Mouse (Mus musculus) hindbrain, embryonic 10.5 days (tissue): ENCODE data around the gene H2-DMb1. TPM values are rescaled to one million over a fixed set of nuclear protein-coding genes. Genes with fewer than 3 reads are reported as not detected.

Experiments used
- DNase-seq: peaks from one replicate; pipeline ENCODE4 v3.0.0-alpha.2; 2017; ENCODE audit warnings: low spot score
- H3K27ac ChIP-seq: fragments of 300-500 bp; sonication (generic); 2 replicates; pipeline ENCODE4 v1.5.1; 2016; ENCODE audit warnings: mild to moderate bottlenecking, moderate library complexity
- H3K27me3 ChIP-seq: fragments of 300-500 bp; sonication (generic); 2 replicates; pipeline ENCODE4 v1.6.1; 2016; ENCODE audit warnings: mild to moderate bottlenecking; ENCODE audit not compliant: poor library complexity, insufficient read depth, severe bottlenecking
- H3K36me3 ChIP-seq: fragments of 300-500 bp; sonication (generic); 2 replicates; pipeline ENCODE4 v1.6.1; 2016; ENCODE audit warnings: mild to moderate bottlenecking, moderate library complexity
- H3K4me1 ChIP-seq: fragments of 300-500 bp; sonication (generic); replicated peaks from 2 replicates; pipeline ENCODE4 v1.6.1; 2016; ENCODE audit warnings: mild to moderate bottlenecking
- H3K4me3 ChIP-seq: fragments of 300-500 bp; sonication (generic); 2 replicates; pipeline ENCODE4 v1.5.1; 2016; ENCODE audit warnings: mild to moderate bottlenecking, moderate library complexity
- H3K9me3 ChIP-seq: fragments of 300-500 bp; sonication (generic); 2 replicates; pipeline ENCODE4 v1.6.1; 2016; ENCODE audit warnings: mild to moderate bottlenecking, moderate library complexity
- whole genome bisulfite sequencing: fragments of 180-500 bp; shearing (Covaris S2); methylation state at CpG from one replicate; pipeline ENCODE4 v1.1.7; 2016; 5-methylcytosine and 5-hydroxymethylcytosine counted together
- polyA plus RNA-seq: library from polyadenylated mRNA; unstranded; fragments of >200 nt; fragmentation: Nextera tagmentation; extraction: Ambion mirVana; gene quantifications from 2 replicates; pipeline ENCODE4 v1.2.1, GENCODE M21; 2016

The H2-DMb1 gene
- polyA plus RNA-seq, 1 experiment from 2014 or later: 0.98 TPM

- Histone ChIP-seq H3K36me3 (no peaks in the 10 kb centered on the region), H3K27me3 (peaks cover 84% of the 10 kb centered on the region), H3K4me1 (peaks cover 16% of the 10 kb centered on the region), H3K27ac (peak within 1 kb of the TSS; percentile 66; the same call in 1 of the 2 replicates), H3K4me3 (peak within 1 kb of the TSS; percentile 78), H3K9me3 (no peaks in the 10 kb centered on the region)
- no peak for DNase-seq
- WGBS: 58% methylated on average over 5 of the region's 5 CpGs
Measured at GRCm38 (mm10) chr17:34203444-34203843, 50.6 kb downstream of the H2-DMb1 start, which contains the start of gene Tap2. Gene Tap2, plus strand, starts transcription at chr17:34203527.

DNA sequence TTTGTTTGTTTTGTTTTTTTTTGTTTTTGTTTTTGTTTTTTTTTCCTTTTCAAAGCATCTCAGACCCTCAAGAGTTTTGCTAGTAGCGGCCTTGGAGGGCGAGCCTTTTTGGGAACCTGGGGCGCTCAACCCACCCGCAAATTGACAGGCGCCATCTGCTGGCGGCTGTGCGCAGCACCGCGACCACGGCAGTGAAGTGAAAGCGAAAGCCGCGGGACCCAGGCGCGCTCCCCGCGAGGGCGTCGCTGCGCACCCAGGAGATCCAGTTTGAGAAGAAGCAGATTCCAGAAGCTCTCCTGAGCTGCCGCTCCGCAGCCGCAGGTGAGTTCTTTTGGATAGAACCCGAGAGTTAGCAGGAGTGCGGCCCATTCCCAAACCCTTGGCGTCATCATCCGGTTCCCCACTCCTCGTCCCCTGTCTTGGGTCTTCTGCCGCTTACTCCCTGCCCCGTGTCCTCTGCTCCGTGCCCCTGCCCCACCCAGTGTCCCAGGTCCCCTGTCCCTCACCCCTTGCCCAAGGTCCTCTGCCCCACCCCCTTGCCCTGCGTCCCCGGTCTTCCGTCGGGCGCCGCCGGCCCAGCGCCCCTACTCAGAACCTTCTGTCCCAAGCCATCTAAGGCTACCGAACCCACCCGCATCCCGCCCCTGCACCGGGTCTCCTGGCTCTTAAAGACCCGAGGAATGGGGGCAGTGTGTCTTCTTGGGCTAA lies 51.6 kb downstream of the H2-DMb1 start:
- peak overlapping the region; percentile 66 for H3K27ac ChIP-seq
- WGBS: under 1% methylated on average over 44 of the region's 44 CpGs

DNA sequence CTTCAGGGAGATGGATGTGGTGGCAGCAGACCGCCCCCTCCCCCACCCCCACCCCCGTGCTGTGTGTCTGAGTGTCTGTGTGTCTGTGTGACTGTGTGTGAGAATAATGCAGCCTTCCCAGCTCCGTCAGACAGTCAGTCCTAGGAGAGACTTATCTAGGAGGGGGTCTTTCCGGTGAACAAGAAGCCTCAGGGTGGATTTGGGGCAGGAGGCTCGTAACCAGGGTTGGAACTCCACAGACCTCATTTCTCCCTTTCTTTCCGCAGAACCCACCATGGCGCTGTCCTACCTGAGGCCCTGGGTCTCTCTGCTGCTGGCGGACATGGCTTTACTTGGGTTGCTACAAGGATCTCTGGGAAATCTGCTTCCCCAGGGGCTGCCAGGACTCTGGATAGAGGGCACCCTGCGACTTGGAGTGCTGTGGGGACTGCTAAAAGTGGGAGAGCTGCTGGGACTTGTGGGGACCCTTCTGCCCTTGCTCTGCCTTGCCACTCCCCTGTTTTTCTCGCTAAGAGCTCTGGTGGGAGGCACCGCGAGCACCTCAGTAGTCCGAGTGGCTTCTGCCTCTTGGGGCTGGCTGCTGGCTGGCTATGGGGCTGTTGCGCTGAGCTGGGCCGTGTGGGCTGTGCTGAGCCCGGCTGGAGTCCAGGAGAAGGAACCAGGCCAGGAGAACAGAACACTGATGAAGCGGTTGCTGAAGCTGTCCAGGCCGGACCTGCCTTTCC lies 52.3 kb downstream of the H2-DMb1 start:
- no peak for DNase-seq
- H3K27ac ChIP-seq: no peak overlapping the region
- peaks cover 13% of the 10 kb centered on the region for H3K4me1 ChIP-seq
- 13% methylated on average over 18 of the region's 18 CpGs for WGBS
- peak overlapping the region; percentile 78 for H3K4me3 ChIP-seq
- peaks cover 76% of the 10 kb centered on the region for H3K27me3 ChIP-seq
- no peaks in the 10 kb centered on the region for H3K36me3 ChIP-seq
- peaks cover 3% of the 10 kb centered on the region; the same call in 1 of the 2 replicates for H3K9me3 ChIP-seq

More for the DNA sequence above, 51.6 kb downstream of the H2-DMb1 start:
- DNase-seq: peak; percentile 84
- H3K36me3 ChIP-seq: no peaks in the 10 kb centered on the region
- peaks cover 13% of the 10 kb centered on the region for H3K4me1 ChIP-seq
- peaks cover 82% of the 10 kb centered on the region for H3K27me3 ChIP-seq
- no peaks in the 10 kb centered on the region; the same call in 1 of the 2 replicates for H3K9me3 ChIP-seq
- peak overlapping the region; percentile 78 for H3K4me3 ChIP-seq

DNA sequence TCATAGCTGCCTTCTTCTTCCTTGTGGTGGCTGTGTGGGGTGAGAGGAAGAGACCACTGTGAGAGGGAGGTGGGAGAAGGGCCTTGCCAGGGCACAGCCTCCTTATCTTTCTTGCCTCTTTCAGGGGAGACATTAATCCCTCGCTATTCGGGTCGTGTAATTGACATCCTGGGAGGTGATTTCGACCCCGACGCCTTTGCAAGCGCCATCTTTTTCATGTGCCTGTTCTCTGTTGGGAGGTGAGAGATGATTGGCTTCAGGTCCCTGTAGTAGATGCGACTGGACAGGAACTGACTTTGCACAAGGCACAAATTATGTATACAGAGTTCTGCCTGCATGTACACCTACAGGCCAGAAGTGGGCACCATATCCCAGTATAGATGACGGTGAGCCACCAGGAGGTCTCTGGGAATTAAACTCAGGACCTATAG lies 52.9 kb downstream of the H2-DMb1 start:
- no peak overlapping the region for H3K27ac ChIP-seq
- peaks cover 76% of the 10 kb centered on the region for H3K27me3 ChIP-seq
- H3K9me3 ChIP-seq: peaks cover 3% of the 10 kb centered on the region; the same call in 1 of the 2 replicates
- peaks cover 13% of the 10 kb centered on the region for H3K4me1 ChIP-seq
- H3K36me3 ChIP-seq: no peaks in the 10 kb centered on the region
- no peak for DNase-seq
- WGBS: 19% methylated on average over 9 of the region's 9 CpGs
- peak overlapping the region; percentile 78; the same call in 1 of the 2 replicates for H3K4me3 ChIP-seq

DNA sequence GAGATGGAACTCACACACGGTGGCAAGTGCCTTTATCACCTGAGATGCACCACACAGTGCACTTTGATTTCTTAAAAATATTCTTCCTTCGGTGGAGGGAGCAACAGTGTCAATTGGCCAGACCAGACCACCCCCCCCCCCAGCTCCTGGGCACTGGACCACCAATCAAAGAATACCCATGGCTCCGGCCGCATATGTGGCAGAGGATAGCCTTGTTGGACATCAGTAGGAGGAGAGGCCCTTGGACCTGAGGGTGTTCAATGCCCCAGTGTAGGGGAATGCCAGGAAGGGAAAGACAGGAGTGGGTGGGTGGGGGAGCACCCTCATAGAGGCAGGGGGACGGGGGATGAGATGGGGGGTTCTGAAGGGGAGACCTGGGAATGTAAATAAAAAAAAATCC lies 53.9 kb downstream of the H2-DMb1 start:
- H3K9me3 ChIP-seq: peaks cover 3% of the 10 kb centered on the region; the same call in 1 of the 2 replicates
- no peak for DNase-seq

GRCm38 (mm10) chr17:34207456-34207855 lies 54.6 kb downstream of the H2-DMb1 start:
- WGBS: 61% methylated on average over 3 of the region's 3 CpGs
- Histone ChIP-seq H3K36me3 (no peaks in the 10 kb centered on the region), H3K27ac (no peak overlapping the region), H3K4me1 (peaks cover 19% of the 10 kb centered on the region), H3K4me3 (no peak overlapping the region), H3K9me3 (peaks cover 3% of the 10 kb centered on the region; the same call in 1 of the 2 replicates), H3K27me3 (peaks cover 82% of the 10 kb centered on the region)
- no peak for DNase-seq

More for the DNA sequence above, 53.9 kb downstream of the H2-DMb1 start:
- whole genome bisulfite sequencing: 84% methylated on average over 5 of the region's 5 CpGs
- peaks cover 76% of the 10 kb centered on the region for H3K27me3 ChIP-seq
- H3K4me3 ChIP-seq: no peak overlapping the region
- no peaks in the 10 kb centered on the region for H3K36me3 ChIP-seq
- H3K4me1 ChIP-seq: peaks cover 16% of the 10 kb centered on the region
- H3K27ac ChIP-seq: no peak overlapping the region

- Histone ChIP-seq H3K27ac (no peak overlapping the region), H3K9me3 (peaks cover 3% of the 10 kb centered on the region; the same call in 1 of the 2 replicates), H3K36me3 (no peaks in the 10 kb centered on the region), H3K4me3 (no peak overlapping the region), H3K27me3 (peaks cover 82% of the 10 kb centered on the region), H3K4me1 (peaks cover 19% of the 10 kb centered on the region)
- 94% methylated on average over 9 of the region's 9 CpGs for WGBS
- no peak for DNase-seq
Measured at GRCm38 (mm10) chr17:34207866-34208265, 55.0 kb downstream of the H2-DMb1 start.

GRCm38 (mm10) chr17:34208421-34208820 lies 55.5 kb downstream of the H2-DMb1 start:
- WGBS: 22% methylated on average over 10 of the region's 10 CpGs
- H3K4me1 ChIP-seq: peaks cover 19% of the 10 kb centered on the region
- H3K9me3 ChIP-seq: peaks cover 3% of the 10 kb centered on the region; the same call in 1 of the 2 replicates
- peaks cover 82% of the 10 kb centered on the region for H3K27me3 ChIP-seq
- H3K27ac ChIP-seq: no peak overlapping the region
- H3K36me3 ChIP-seq: no peaks in the 10 kb centered on the region
- DNase-seq: no peak
- H3K4me3 ChIP-seq: no peak overlapping the region

GRCm38 (mm10) chr17:34209680-34210079 lies 56.8 kb downstream of the H2-DMb1 start:
- Histone ChIP-seq H3K4me1 (peaks cover 17% of the 10 kb centered on the region), H3K36me3 (no peaks in the 10 kb centered on the region), H3K9me3 (peaks cover 3% of the 10 kb centered on the region; the same call in 1 of the 2 replicates), H3K27me3 (peaks cover 84% of the 10 kb centered on the region), H3K4me3 (no peak overlapping the region), H3K27ac (no peak overlapping the region)
- WGBS: 45% methylated on average over 3 of the region's 3 CpGs
- DNase-seq: no peak

Other genes starting within 250 kb of the H2-DMb1 start
- gene Platr17, start 247.9 kb upstream of the H2-DMb1 start, polyA plus RNA-seq: 0.34 and 0.41 TPM in 2 replicates
- gene Daxx, start 243.7 kb upstream of the H2-DMb1 start, polyA plus RNA-seq: 73.1 and 82.8 TPM in 2 replicates
- 14.5 and 17.2 TPM in 2 replicates for gene Tapbp, start 237.2 kb upstream of the H2-DMb1 start, polyA plus RNA-seq
- 23.0 and 24.0 TPM in 2 replicates for gene Zbtb22, start 237.2 kb upstream of the H2-DMb1 start, polyA plus RNA-seq
- 45.2 and 55.7 TPM in 2 replicates for gene Rgl2, start 223.5 kb upstream of the H2-DMb1 start, polyA plus RNA-seq
- 228 TPM in 2 replicates for gene Pfdn6, start 212.7 kb upstream of the H2-DMb1 start, polyA plus RNA-seq
- 47.0 and 51.8 TPM in 2 replicates for gene Wdr46, start 212.4 kb upstream of the H2-DMb1 start, polyA plus RNA-seq
- 4.3 and 6.5 TPM in 2 replicates for gene B3galt4, start 201.6 kb upstream of the H2-DMb1 start, polyA plus RNA-seq
- 55.0 and 63.9 TPM in 2 replicates for gene Vps52, start 197.3 kb upstream of the H2-DMb1 start, polyA plus RNA-seq
- 1,286 and 1,579 TPM in 2 replicates for gene Rps18, start 197.1 kb upstream of the H2-DMb1 start, polyA plus RNA-seq
- 27.1 and 30.9 TPM in 2 replicates for gene H2-K1, start 152.7 kb upstream of the H2-DMb1 start, polyA plus RNA-seq
- 12.3 and 17.3 TPM in 2 replicates for gene Ring1, start 128.4 kb upstream of the H2-DMb1 start, polyA plus RNA-seq
- gene H2-Ke6, start 125.0 kb upstream of the H2-DMb1 start, polyA plus RNA-seq: 65.5 and 73.0 TPM in 2 replicates
- 188 and 197 TPM in 2 replicates for gene Slc39a7, start 121.4 kb upstream of the H2-DMb1 start, polyA plus RNA-seq
- gene Rxrb, start 121.3 kb upstream of the H2-DMb1 start, polyA plus RNA-seq: 49.1 and 56.4 TPM in 2 replicates
- 0.99 and 1.7 TPM in 2 replicates for gene Col11a2, start 113.6 kb upstream of the H2-DMb1 start, polyA plus RNA-seq
- gene H2-Oa, start 60.7 kb upstream of the H2-DMb1 start, polyA plus RNA-seq: 0.80 and 0.82 TPM in 2 replicates
- 5.8 and 7.7 TPM in 2 replicates for gene H2-DMa, start 33.5 kb upstream of the H2-DMb1 start, polyA plus RNA-seq
- 131 and 135 TPM in 2 replicates for gene Brd2, start 30.4 kb upstream of the H2-DMb1 start, polyA plus RNA-seq
- 0.11 and 0.24 TPM in 2 replicates for gene H2-DMb2, start 9.8 kb upstream of the H2-DMb1 start, polyA plus RNA-seq
- gene Tap1, start 34.5 kb downstream of the H2-DMb1 start, polyA plus RNA-seq: 1.7 TPM in 2 replicates
- gene Psmb9, start 34.7 kb downstream of the H2-DMb1 start, polyA plus RNA-seq: 0.66 and 0.97 TPM in 2 replicates
- gene Psmb8, start 44.6 kb downstream of the H2-DMb1 start, polyA plus RNA-seq: 1.2 and 1.8 TPM in 2 replicates
- 0.27 and 1.4 TPM in 2 replicates for gene Tap2, start 50.5 kb downstream of the H2-DMb1 start, polyA plus RNA-seq
- gene H2-Ob, start 85.8 kb downstream of the H2-DMb1 start, polyA plus RNA-seq: 0.24 TPM in 1 of 2 replicates, not detected in the other
- gene H2-Ab1, start 104.6 kb downstream of the H2-DMb1 start, polyA plus RNA-seq: 4.7 and 5.3 TPM in 2 replicates
- gene H2-Aa, start 134.8 kb downstream of the H2-DMb1 start, polyA plus RNA-seq: not detected in 2 replicates
- 1.0 and 1.3 TPM in 2 replicates for gene H2-Eb1, start 152.8 kb downstream of the H2-DMb1 start, polyA plus RNA-seq
- not detected in 2 replicates for gene H2-Eb2, start 172.6 kb downstream of the H2-DMb1 start, polyA plus RNA-seq
- gene Btnl2, start 201.8 kb downstream of the H2-DMb1 start, polyA plus RNA-seq: not detected in 2 replicates
- not detected in 2 replicates for gene Btnl1, start 224.1 kb downstream of the H2-DMb1 start, polyA plus RNA-seq
- gene BC051142, start 245.7 kb downstream of the H2-DMb1 start, polyA plus RNA-seq: 1.4 and 2.0 TPM in 2 replicates